Mouse (Mus musculus): ENCODE measurements around the gene Trpm3.

- TF ChIP-seq CTCF (IDR thresholded peaks at IDR 0.05; ENCODE audit: low read depth) = no peak
- TF ChIP-seq EP300 (IDR thresholded peaks at IDR 0.05; ENCODE audit: low read depth) = no peak
These were observed 792.2 kb downstream of the Trpm3 start for GRCm38 (mm10) chr19:22931006-22931405.
